Mouse (Mus musculus) cerebellum, adult 8-10 months (tissue): ENCODE measurements around the gene Omt2a.
"Not testable (repeated sequence)": the region's sequence is repeated elsewhere in the genome, so short reads cannot be mapped to it uniquely, and the experiment has no call there.

Experiments
- DNase-seq: peaks from one replicate; pipeline ENCODE4 v3.0.0; 2022

Omt2a gene

DNA sequence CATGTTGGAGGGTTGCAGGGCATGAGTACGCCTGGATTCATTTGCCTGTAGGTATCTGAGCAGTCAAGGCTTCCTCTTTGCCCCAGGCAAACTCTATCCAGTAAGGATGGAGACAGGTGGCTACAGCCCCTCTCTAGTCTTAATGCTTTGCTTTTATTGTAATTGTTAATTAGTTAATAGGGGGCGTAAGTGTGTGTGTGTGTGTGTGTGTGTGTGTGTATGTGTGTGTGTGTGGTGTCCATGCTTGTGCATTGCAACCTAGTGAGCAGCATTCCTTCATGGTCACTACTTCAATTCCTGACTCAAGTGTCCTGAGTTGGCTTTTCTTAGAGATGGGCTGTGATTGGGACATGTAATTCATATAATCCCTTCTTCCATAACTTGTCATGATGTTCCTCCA lies at the start of gene Omt2a:
TSS of gene Omt2a (minus strand) at position 101 of the 400 bp plus-strand sequence.
- no peak for DNase-seq

DNA sequence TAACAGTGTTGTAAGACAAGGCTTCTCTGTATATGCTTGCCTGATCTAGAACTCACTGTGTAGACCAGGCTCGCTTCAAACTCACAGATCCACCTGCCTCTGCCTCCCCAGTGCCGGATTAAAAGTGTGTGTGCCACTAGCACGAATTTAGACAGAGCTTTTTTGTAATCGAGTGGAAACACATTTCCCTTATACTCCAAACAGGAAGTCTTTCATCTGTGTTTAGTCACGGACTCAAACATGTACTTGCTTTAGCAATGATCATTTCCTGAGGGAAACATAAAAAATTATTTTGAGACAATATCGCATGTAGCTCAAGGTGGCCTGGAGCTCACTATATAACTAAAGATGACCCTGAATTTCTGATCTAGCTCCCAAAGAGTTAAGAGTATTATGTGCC lies 48.8 kb upstream of the Omt2a start:
- DNase-seq: no peak

DNA sequence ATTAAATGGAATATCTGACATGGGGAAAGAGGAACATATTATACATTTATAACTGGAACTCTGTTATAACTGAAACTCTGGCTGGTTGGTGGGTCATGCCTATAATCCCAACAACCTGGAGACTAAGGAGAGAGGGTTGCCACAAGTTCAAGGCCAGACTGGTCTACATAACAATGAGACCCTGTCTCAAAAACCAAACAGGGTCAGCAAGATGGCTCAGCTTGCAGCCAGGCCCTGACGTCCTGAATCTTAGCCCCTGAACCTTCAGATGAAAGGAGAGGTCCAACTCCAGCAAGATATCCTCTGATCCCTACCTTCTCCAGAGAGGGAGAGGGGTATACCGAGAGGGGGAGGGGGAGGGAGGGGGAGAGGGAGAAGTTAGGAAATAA lies 45.9 kb upstream of the Omt2a start:
- DNase-seq: no peak

DNA sequence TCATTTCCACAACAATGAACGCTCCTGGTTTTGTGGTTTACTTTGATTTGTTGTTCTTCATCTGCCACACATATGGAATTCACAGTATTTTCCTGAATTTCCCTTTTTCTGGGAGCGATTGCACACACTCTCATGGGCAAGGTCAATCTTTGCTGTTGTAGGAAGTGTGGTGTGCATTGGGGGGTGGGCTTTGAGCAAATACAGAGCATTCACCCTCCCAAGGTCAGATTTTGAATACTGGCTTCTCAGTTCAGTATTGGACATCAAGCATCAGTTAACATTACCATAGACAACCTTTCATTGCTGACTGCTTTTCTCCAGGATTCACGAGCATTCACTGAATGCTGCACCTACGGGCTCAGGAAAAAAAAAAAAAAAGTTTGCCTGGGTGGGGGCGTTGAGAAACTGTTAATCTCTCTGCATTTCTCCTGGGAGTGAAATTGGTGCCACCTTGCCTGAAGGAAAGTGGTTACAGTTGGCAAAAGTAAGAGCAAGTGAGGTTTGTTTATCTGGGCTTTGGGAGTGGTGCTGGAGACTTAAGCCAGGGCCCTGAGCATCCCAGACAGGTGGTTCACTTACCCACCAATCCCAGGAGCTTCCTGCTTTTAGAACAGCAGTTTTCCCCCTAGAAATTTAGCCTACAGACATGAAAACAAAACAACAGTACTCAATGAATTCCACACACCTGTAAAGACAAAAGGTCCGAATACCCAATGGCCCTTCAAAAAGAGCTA lies 45.3 kb upstream of the Omt2a start:
- DNase-seq: no peak

DNA sequence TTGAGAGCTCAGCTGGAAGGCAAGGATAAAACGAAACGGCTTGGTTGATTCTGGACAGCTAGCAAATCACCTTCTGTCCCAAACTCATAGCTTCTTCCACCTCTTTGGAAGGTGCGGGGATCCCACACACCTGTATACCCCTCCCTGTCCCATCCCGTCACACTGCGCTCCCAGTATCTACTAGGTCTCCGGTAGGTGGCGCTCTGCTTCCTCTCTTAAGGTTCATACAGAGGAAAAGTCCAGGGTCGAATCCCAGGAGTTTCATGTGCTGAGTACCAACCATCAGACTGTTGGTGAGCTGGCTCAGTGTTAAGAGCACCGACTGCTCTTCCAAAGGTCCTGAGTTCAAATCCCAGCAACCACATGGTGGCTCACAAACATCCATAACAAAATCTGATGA lies 43.5 kb upstream of the Omt2a start:
- DNase-seq: peak; percentile 33

DNA sequence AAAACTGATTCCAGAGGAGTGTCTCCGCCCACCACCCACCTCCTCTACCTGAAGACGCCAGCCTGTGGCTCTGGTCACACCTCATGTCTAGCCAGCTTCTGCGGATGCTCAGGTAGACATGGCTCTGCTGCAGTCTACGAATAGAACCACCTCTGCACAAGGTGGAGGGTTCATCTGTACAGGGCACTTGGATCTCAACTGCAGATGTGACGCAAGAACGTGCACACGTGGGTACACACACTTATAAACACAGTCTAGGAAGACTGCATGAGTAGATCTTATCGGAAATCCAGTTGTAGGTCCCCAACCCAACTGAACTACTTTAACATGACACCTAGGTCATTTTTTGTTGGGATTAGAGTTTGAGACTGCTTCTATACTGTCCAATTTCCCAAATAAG lies 41.0 kb upstream of the Omt2a start, which contains the start of gene Gsta2:
TSS of gene Gsta2 (minus strand) at position 178 of the 400 bp plus-strand sequence.
- no peak for DNase-seq

DNA sequence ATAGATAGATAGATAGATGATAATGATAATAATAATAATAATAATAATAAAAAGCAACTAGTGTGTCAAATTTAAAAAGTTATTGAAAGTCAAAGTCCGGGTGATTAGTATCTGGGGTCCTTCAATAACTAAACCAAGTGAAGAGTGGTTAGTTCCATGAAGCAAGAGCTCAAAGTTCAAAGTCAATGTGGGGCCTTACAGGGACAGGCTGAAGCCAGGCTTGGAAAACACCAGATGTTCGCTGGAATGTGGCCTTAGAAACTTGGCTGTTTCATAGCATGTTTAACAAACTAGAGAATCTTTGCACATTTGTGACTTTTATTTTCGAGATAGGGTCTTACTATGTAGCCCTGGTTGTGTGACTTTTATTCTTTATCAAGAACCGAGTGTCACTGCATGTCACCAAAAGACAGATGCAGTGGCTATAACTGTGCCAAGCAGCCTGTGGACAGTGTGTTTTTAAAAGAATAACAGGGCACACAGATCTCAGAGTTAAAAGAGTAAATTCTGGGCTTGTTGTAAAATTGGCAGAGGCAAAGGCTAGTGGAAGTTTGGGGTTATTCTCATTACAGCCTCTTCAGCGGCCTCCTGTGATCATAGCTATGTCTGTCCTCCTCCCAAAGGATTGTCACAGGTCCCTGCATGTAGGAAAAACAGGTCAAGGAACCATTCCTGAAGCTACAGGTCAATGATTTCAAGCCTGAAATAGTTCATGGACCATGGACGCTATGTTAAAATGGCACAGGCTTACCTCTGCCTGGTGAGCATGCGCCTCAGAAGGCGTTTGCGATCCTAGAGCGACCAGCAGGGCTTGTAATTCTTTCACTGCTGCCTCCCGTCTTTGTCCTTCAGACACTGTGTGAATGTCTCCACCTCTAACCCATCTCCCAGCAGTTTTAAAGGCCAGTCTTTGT lies 40.3 kb upstream of the Omt2a start:
- DNase-seq: no peak

DNA sequence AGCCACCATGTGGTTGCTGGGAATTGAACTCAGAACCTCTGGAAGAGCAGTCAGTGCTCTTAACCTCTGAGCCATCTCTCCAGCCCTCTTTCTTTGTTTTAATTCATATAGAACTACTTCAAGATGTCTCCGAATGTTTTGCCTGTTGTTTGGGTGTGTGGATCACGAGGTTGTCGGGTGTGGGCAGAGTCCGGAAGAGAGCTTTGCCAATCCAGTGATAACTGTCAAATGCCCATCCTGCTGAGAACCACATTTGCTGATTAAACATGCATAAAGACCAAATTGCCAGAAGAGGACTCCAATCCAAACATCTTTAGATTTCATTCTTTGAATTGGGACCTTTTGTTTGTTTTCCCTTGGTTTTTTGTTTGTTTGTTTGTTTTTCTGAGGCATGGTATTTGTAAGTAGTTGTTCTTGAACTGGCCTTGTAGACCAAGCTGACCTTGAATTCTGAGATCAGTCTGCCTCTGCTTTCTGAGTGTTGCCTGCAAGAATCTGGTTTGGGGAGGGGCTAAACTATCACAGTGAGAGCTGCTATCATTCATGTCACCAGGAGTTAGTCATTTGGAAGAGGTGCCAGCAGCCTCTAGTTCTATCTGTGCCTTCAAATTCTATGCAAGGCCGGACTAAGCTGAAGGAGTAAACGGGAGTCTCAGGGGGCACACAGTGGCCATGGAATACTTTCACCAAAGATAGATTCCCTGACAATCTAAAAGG lies 37.1 kb upstream of the Omt2a start:
- DNase-seq: no peak

DNA sequence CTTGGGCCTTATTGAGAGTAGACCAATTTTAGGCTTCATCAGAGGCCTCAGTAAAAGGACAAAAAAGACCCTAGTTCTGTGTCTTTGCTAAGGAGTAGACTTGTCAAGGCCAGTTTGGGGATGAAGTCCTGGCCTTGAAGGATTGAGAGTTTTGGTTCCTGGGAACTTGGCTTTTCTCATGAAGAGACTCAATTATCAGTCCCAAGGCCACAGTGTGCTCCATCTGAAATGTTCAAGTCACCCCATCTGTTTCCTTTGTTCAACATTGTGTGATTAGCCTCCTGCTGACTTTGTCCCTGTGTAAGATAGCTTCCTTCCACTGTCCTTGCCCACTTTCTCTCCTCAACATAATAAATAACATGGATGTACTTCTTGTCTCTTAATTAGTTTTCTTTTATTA lies 35.4 kb upstream of the Omt2a start:
- not testable (repeated sequence) for DNase-seq

DNA sequence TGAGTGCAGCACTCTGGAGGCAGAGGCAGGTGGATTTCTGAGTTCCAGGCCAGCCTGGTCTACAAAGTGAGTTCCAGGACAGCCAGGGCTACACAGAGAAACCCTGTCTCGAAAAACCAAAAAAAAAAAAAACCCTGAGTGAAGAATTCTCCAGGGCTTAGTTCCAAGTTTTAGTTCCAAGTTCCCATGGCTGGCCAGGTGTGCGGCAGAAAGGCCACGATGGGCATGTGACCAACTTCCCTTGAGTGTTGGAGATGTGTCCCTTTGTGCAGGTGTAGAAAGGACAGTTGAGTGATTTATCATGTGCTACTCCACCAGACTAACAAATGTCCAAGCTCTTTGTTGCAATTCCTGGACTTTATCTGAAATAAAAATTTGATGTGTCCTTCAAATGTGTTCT lies 34.5 kb upstream of the Omt2a start:
- not testable (repeated sequence) for DNase-seq

DNA sequence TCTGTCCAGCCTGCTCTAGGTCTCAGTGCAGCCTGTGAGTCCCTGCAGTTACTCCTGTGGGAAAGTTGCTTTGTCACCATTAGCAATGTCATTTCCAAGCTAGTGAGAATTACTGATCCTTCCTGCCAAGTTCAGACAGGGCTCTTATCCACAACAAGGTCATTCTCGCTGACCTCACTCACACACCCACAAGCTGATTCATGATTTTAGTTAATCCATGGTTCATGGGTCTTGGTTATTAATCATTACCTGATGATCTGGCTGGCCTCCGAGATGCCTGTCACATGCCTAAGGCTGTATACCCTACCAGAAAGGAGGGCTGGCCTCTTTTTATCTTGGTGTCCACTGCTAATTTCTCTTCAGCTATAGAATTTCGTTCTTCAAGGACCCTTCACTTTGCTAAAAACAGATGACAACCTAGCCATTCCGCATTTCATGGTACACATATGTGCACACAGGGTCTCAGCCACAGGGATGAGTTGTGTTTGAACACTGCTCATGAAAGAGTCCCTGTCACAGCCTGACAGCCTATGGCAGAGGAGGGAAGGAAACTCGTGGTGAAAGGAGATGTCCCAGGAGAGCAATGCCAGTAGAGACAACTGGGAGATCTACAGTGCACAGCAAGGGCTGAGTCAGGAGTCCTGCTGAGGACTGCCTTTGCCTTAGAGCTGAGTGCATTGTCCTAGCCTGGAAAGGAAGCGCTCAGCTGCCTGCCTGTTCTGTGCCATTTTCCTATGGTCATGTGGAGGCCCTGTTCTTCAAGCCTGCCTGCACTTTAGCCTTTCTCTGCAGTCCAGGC lies 33.8 kb upstream of the Omt2a start:
- not testable (repeated sequence) for DNase-seq

DNA sequence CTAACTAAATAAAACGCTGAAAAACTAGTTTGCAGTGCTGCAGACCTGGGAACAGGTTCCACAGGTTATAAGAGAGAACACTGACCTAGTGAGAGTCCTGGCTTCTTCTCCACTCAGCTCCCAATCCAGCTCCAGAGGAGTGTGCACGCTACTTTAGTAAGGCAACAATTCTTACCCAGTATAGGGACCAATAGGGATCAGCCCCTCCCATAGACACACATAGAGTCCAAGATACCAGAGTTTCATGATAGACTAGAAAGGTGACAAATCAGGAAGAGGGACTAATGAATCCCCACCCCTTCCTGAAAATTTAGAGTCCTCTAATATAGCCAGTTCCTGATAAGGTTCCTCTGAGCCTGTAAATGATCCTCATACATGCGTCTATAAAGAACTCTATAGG lies 32.4 kb upstream of the Omt2a start:
- no peak for DNase-seq

DNA sequence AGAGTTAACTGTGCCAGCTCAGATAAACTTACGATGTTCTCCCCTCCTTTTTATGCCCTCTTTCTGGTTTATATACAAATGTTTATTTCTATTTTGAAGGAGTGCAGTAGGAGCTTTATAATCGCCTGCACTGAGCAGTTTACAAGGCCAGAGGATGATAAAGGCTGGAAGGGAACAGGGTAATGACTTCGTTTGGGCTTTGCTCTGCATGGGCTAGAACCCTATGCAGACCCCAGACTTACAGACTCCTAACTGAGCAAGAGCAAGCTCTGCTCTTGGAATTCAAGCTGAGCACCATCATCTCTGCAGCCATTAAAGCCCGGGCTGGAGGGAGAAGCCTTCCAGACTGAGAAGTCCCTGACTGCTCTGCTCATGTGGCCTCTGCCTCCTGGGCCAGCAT lies 30.6 kb upstream of the Omt2a start:
- DNase-seq: not testable (repeated sequence)

DNA sequence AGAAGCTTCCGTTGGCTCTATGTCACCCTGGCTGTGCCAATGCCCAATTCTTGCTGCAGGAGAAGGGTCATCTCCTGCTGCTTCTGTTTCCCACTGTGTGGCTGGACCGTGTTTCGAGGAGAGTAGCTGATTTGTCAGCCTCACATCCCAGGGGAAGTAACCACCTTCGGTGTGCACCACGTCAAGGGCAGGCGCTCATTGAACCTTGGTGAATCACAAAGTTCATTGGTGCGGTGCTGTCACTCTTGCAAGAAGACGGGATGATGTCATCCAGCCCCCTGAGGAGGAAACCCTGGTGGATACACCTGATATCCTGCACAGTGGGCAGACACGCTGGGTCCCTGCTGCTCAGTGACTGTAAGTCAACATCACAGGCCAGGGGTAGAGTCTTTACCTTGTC lies 28.5 kb upstream of the Omt2a start:
- DNase-seq: not testable (repeated sequence)

DNA sequence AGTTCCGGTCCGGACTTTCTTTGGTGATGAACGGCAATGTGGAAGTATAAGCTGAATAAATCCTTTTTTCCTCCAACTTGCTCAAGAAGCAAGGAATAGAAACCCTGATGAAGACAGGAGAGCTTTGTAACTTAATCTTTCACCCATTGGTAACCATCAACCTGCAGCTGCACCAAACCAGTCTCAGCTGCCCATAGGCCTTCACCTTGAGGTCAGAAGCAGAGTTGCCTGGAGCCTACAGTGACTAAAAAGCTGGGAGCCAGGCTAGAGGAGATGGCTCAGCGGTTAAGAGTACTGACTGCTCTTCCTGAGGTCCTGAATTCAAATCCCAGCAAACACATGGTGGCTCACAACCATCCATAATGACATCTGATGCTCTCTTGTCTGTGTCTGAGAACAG lies 27.9 kb upstream of the Omt2a start:
- DNase-seq: not testable (repeated sequence)

DNA sequence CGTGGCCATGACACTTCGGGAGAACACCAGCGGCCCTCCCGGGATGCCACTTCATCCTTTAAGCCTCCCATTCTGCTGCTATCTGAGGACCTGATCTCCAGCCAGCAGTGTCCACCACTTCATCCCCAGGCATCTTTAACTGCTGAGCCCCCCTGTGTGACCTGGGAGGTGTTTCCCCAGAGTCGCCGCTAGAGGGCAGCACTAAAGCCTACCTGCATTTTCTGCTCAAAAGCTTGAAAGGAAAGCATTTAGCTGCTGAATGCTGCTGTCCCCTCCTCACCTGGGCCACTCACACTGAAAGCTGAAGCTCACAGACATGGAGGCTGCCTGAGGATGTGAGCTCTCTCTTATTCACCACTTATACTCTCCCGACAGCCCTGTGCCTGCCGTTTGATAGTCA lies 25.7 kb upstream of the Omt2a start:
- DNase-seq: peak; percentile 16

DNA sequence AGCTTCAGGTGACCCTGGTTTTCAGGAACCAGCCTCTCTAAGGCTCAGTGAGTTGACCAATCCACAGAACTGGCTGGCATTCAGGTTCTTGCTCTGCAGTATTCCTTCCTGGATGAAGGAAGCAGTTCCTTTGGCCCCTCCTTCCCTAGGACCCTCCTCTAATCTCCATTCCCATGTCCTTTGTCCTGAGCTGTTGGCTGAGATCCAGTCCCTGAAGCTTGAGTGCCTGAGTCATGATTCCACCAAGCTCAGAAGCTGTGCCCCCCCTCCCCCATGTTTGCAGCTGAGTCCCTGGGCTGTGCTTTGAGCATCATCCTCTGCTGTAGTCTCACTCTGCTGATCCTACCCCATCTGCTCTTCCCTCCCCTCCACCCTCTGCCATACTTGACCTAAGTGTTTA lies 22.5 kb upstream of the Omt2a start:
- DNase-seq: not testable (repeated sequence)

DNA sequence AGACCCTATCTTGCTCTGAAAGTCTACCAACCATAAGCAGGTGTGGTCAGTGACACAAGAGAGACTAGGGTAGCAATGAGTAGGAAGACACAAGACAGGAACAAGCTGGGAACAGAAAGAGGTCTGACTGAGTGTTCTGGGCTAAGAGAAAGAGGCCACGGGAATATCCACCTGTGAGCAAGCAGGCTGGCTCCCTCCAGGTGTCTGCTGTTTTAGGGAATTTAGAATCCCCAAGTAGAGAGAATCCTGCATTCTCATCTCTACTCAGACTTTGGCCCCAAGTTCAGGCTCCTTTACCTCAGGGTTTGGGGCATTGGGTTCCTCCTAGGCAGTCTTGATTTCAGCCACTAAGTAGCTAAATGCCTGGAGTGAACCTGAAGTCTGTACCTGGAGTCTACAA lies 12.7 kb upstream of the Omt2a start, which contains the start of gene Omt2b:
TSS of gene Omt2b (plus strand) at position 301 of the 400 bp plus-strand sequence.
- not testable (repeated sequence) for DNase-seq

DNA sequence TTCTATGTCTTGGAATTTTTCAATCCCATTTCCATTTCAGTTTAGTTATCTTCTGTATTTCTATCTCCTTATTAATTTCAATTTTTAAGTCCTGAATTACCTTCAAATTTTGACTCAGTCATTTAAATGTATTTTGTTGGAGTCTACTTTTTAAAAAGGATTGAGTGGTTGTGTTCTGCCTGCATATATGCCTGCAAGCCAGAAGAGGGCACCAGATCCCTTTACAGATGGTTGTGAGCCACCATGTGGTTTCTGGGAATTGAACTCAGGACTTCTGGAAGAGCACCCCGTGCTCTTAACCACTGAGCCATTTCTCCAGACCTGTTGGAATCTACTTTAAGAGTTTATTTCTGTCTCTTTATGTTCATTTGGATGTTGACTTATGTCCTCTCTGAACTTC lies 4.9 kb upstream of the Omt2a start:
- DNase-seq: no peak

DNA sequence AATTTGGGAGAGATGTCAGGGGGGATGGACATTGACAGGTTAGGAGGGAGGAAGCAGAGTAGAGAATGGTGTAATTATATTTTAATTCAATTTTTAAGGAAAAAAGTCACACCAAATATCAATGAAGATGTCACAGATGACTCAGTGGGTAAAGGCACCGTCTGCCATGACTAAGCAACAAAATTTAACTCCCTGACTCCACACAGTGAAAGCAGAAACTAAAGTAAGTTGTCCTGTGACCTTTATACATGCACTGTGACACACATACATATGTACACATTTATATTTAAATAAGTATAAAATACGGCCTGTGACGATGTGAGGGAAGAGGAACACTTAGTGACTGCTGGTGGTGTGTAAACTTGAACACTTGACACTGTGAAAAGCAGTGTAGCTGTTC lies 6.5 kb downstream of the Omt2a start:
- DNase-seq: not testable (repeated sequence)

DNA sequence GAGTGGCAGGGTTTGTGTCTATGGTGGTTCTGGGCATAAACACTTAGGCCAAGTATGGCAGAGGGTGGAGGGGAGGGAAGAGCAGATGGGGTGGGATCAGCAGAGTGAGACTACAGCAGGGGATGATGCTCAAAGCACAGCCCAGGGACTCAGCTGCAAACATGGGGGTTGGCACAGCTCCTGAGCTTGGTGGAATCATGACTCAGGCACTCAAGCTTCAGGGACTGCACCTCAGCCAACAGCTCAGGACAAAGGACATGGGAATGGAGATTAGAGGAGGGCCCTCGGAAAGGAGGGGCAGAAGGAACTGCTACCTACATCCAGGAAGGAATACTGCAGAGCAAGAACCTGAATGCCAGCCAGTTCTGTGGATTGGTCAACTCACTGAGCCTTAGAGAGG lies 15.5 kb downstream of the Omt2a start:
- DNase-seq: not testable (repeated sequence)

DNA sequence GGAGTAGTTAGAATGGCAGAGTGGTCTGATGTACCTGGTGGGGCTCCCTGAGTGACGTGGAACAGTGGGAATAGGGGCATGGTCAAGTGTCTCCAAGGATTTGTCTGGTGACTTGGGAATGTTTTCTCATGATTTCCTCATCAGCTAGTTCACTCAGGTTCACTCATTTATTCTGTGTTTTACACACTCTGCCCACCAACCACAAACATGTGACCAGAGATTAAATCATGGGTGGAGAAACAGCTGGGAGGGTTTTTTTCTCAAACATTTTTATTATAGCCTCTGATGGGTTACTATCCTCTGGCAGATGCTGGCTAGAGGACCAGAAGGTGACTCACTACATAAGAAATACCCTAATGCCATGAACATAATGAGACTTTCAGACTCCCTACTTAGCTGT lies 16.4 kb downstream of the Omt2a start:
- no peak for DNase-seq
